Mouse (Mus musculus): ENCODE results near the gene Ncf4.

- TF ChIP-seq CTCF (IDR thresholded peaks at IDR 0.05; ENCODE audit: borderline replicate concordance, control insufficient read depth, extremely low read depth, insufficient read depth, low read length, poor library complexity) (no peak), POLR2A (IDR thresholded peaks at IDR 0.05; ENCODE audit: control insufficient read depth, extremely low read depth, insufficient read depth, low read length, poor library complexity) (no peak)
These were observed 4.5 kb upstream of the Ncf4 start for GRCm38 (mm10) chr15:78239956-78240617.
